Mouse (Mus musculus): ENCODE measurements at regions not wholly inside any gene's neighbourhood (a gene's known extent, or its start where the extent isn't known, plus 50 kb on each side); places are given as distances from the start of the nearest gene placed in this dataset.

GRCm38 (mm10) chr8:90635766-90636492 is 181.3 kb downstream of the Gm19935 start:
- no peak for DNase-seq (ENCODE audit: inconsistent ontology term)

DNA sequence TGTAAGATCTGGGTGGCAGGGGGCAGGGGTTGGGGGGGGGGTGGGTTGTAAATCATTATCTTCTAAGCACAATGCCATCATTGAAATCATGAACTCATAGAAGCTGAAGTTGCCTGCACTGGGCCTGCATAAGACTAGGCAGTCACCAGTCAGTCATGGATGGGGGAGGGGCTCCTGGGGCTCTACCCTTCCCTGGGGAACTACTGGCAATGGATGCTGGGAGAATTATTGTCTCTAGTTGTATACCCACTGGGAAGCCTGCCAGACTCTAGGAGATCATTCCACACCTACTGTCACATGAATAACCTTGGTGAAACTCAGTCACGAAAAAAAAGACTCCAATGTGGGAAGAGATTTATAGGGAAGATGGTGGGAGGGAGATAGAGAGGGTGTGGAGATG is 186.4 kb downstream of the Gm19935 start:
- no peak for DNase-seq (ENCODE audit: inconsistent ontology term)

- DNase-seq (ENCODE audit: inconsistent ontology term) = no peak
These were observed 208.8 kb downstream of the Gm19935 start for GRCm38 (mm10) chr8:90608410-90608809.

GRCm38 (mm10) chr8:90600946-90601695 is 216.1 kb downstream of the Gm19935 start:
- DNase-seq (ENCODE audit: inconsistent ontology term) = peak; percentile 50

DNA sequence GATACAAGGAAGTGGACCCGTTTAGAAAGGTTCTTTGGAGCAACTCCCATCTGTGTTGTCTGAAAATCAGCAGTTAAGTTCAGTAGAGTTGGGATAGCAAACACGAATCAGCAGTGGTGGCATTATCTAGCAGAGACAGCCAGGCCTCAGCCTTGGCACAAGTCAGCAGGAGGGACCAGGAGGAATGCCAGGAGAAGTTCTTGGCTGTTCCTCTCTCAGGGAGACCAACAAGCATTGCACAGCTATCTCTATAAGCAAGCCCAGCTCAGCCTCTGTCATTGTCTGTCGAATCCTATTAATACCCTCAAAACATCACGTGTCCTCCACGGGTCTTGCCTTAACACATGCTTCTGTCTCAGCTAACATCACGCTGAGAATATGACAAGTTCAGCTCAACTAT is 219.8 kb downstream of the Gm19935 start:
- DNase-seq (ENCODE audit: inconsistent ontology term) = no peak

GRCm38 (mm10) chr8:90579426-90579825 is 231.3 kb upstream of the Tox3 start:
- no peak for DNase-seq (ENCODE audit: inconsistent ontology term)

DNA sequence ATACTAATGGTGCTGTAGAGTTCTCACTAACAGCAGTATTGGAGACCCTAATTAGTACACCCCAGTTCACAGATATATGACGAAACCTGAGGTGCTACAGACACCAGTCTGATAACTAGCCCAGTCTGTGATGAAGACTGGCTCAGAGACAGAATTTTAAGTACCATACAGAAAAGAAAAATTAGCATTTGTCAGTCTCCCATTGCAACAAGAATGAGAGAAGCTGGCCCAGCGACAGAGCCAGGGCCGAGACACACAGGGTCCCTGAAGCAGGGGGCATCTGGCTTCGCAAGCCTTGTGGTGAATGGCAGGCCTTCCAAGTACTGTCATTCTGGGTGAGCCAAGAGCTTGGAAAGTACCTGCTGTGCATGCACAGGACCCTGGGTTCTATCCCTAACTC is 228.8 kb upstream of the Tox3 start:
- DNase-seq (ENCODE audit: inconsistent ontology term) = no peak

DNA sequence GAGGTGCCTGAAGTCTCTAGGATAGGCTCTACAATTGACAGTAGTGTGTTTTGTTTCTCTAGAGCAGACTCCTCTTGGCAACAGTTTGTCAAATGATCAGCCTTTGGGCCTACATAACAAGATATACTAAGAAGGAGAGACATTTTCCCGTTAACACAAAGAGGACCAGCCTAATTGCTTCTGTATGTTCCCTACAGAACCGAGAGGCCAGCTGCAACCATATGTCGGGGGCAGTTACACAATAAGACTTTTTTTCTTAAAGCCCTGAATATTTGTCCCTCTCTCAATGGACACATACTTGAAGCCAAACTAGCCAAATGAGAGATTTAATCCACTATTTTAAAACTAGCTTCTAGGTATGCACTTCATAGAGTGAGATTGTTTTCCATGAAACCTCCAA is 226.5 kb upstream of the Tox3 start:
- DNase-seq (ENCODE audit: inconsistent ontology term) = no peak

DNA sequence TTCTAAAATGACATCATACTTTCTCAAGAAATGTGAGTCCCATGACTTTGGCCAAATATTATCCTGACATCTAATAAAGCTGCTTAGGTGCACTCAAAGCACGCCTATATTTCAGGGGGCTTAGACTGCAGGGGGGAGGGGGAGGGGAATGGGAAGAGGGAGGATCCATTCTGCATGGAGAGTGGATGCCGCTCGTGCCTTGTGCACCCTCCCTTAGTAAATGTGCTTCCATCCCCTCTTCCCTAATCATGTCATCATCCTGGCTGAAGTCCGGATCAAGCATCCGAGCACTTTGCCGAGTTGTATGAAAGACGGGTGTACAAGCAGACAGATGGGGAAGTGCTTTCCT is 207.9 kb upstream of the Tox3 start:
- no peak for DNase-seq (ENCODE audit: inconsistent ontology term)

DNA sequence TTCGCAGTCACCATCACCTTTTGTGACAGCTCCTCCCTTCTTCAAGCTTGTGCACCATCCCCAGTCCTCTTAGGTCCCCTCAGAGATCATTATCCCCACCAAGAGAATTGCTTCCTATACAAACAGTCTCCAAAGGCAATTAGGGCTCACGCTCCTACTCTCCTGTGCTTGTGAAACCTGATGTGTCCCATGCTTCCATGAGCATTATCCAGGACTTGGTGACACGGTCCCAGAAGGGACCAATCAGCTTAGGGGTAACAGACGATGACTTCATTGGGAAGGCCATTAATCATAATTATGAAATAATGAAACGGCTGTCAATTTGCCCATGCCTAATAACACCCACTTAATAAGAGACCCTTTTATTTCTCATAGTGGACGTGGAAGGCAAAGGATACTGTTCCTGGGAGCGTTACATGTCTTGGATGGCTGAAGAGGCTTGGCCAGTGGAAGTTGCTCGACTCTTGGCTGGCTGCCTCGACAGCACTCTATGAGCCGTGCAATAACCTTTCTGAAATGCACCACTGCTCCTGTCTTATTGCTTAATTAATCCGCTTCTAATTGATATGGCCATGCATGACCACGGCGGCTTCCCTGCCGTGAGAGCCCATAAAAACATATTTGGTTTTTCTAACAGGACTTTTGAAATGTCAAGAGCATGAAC is 207.4 kb upstream of the Tox3 start:
- DNase-seq (ENCODE audit: inconsistent ontology term) = peak; percentile 52

DNA sequence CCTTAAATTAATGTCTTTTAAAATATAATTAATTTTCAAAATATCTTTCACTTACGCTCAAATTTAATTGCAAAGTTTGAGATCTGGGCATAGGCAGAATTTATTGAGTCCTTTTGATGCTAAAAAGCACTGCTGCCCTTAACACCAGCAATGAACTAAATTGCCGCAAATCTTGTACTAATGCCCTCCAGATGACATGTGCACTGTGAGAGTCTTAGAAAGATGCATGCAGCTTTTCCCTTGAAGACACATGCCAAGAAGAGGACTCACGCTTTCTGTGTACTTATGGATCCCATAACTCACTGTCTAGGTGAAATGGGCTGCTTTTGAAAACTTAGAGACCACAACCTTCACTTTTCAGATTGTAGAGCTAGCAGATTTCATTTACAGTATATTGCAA is 199.1 kb upstream of the Tox3 start:
- no peak for DNase-seq (ENCODE audit: inconsistent ontology term)

- peak; percentile 44 for DNase-seq (ENCODE audit: inconsistent ontology term)
These were observed 194.5 kb upstream of the Tox3 start for GRCm38 (mm10) chr8:90542619-90543018.

- peak; percentile 81 for DNase-seq (ENCODE audit: inconsistent ontology term)
These were observed 188.1 kb upstream of the Tox3 start for GRCm38 (mm10) chr8:90536196-90536640.

- no peak for DNase-seq (ENCODE audit: inconsistent ontology term)
These were observed 187.5 kb upstream of the Tox3 start for GRCm38 (mm10) chr8:90535515-90536156.

- no peak for DNase-seq (ENCODE audit: inconsistent ontology term)
These were observed 173.2 kb upstream of the Tox3 start for GRCm38 (mm10) chr8:90521393-90521792.

DNA sequence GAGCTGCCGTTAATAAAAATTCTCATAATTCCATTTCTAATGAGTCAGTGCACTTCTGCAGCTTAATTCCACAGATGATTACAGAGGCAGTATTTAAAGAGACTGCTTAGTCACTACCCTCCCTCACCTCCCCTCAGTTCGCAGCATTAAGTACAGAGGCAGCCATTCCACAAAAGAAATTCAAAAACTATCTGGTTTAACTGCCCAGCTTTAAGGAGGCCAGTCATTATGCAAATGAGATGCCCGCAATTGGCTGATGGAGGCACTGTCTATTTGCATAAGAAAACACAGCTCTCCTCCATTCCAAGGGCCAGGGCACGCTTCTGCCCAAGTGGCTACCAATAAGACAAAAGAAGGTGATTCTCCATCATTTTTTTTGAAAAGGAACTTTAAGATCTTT is 172.0 kb upstream of the Tox3 start:
- DNase-seq (ENCODE audit: inconsistent ontology term) = peak; percentile 91

DNA sequence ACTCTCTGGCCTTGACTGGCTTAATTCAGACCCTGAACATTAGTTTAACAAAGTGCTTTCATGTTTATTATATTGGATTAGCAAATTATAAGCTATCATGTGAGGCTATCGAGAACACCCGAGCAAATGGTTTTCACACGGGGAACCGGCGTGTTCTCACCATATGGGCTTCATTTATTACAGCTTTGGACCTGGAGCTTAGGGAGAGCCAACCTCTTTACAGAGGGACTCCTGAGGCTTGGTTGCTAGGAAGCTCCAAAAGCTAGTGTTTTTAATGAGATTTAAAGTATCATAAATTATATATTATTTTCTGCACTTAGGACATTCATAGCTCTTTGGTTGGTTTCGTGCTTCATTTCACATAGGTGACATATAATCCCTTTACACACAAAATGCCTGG is 171.4 kb upstream of the Tox3 start:
- DNase-seq (ENCODE audit: inconsistent ontology term) = no peak

DNA sequence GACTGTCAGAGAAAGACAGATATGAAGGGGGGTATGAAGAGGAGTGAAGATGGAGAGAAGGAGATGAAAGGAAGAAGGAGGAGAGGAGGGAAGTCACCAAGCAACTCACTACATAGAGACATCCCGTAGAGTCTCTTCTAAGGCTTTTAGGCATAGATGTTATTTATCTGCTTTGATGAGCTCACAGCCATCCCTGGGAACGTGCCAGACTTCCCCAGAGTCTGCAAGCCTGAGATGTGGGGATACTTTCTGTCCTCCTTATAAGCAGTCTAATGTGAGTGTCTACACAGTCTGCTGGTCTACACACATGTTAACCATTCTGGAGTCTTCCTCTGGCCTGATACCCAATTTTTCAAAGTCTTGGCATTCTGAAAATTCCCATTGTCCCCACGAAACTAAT is 166.0 kb upstream of the Tox3 start:
- DNase-seq (ENCODE audit: inconsistent ontology term) = no peak

DNA sequence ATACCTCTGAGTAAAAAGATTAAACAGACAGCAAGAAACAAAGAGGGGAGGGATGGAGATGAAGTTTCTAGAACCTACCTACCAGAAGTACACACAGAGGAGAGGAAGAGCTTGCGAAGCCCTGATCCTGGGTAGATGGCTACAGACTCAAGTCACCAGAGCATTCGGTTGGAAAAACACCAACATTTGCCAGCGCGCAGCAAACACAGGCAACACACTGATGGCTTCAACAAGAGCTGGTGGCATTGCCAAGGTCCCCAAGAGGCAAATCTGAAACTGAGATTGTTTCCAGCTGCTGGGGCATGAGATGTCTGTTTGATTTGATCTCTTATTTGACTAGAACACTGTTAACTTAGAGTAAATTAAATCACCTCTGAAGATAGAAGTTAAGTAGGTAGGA is 165.5 kb upstream of the Tox3 start:
- DNase-seq (ENCODE audit: inconsistent ontology term) = no peak

GRCm38 (mm10) chr8:90513102-90513501 is 165.0 kb upstream of the Tox3 start:
- DNase-seq (ENCODE audit: inconsistent ontology term) = no peak

GRCm38 (mm10) chr8:90512594-90512993 is 164.5 kb upstream of the Tox3 start:
- DNase-seq (ENCODE audit: inconsistent ontology term) = peak; percentile 80

GRCm38 (mm10) chr8:90504521-90504920 is 156.4 kb upstream of the Tox3 start:
- DNase-seq (ENCODE audit: inconsistent ontology term) = no peak
